12 mouse cellular contexts compared by ENCODE assay signal in genomic region chr7:29469602-29470344, GRCm38 (mm10). TPM values are rescaled to one million over a fixed set of nuclear protein-coding genes. Genes with fewer than 3 reads are reported as not detected.
A peak's percentile ranks its signal among the peaks of the same experiment; 100 is the strongest.
DNase-seq lines count a peak whose midpoint lies in the region; ATAC-seq and TF ChIP-seq lines count a peak whose summit lies in the region.
"Had no signal": no experiment of that assay in that cellular context is flagged by ENCODE, and none has a peak within 500 bp of the region (broad histone marks: within the 10 kb centered on the region; RNA-seq: fewer than 3 reads in every experiment).

No protein-coding gene starts in this region.

- TF ChIP-seq CTCF in intestine, postnatal 0 days (IDR thresholded peaks at IDR 0.05; ENCODE audit: low read depth) = no peak
- TF ChIP-seq CTCF in gastrocnemius, adult 2 months (IDR thresholded peaks at IDR 0.05) = no peak

- no peak overlapping the region for H3K4me2 ChIP-seq in limb, embryonic 15.5 days
- H3K4me2 ChIP-seq in embryonic facial prominence, embryonic 15.5 days (replicated peaks) = no peak overlapping the region
- 0 out of 2 replicates have a peak overlapping the region, but pooled peaks have one; percentile 13 for H3K4me2 ChIP-seq in intestine, postnatal 0 days (replicated peaks; ENCODE audit: low read depth)
- no peak overlapping the region for H3K4me2 ChIP-seq in myocyte (ENCODE audit: low read depth)

- peaks cover 46% of the 10 kb centered on the region for H3K4me1 ChIP-seq in limb, embryonic 15.5 days
- H3K4me1 ChIP-seq in limb, embryonic 10.5 days = peaks cover 10% of the 10 kb centered on the region; the same call in 1 of the 2 replicates
- peaks cover 63% of the 10 kb centered on the region for H3K4me1 ChIP-seq in embryonic facial prominence, embryonic 15.5 days
- H3K4me1 ChIP-seq in intestine, postnatal 0 days (replicated peaks; ENCODE audit: control insufficient read depth, insufficient read depth, low read length) = peaks cover 22% of the 10 kb centered on the region

- H3K27ac ChIP-seq in limb, embryonic 15.5 days = peak overlapping the region; percentile 17; the same call in 1 of the 2 replicates
- no peak overlapping the region for H3K27ac ChIP-seq in limb, embryonic 10.5 days
- H3K27ac ChIP-seq in embryonic facial prominence, embryonic 15.5 days (replicated peaks) = peak overlapping the region; percentile 70
- peak overlapping the region; percentile 86 for H3K27ac ChIP-seq in intestine, postnatal 0 days (ENCODE audit: low read depth, low read length)
- no peak overlapping the region for H3K27ac ChIP-seq in gastrocnemius, adult 2 months
- H3K27ac ChIP-seq: macrophage had no signal

- no peak for TF ChIP-seq POLR2A in myocyte (IDR thresholded peaks at IDR 0.05; ENCODE audit: insufficient read length, low read depth)

- no peak for ATAC-seq in limb, embryonic 15.5 days (ENCODE audit: insufficient number of reproducible peaks, low FRiP score, low TSS enrichment, low read depth)
- ATAC-seq in embryonic facial prominence, embryonic 15.5 days (ENCODE audit: insufficient number of reproducible peaks, low FRiP score, low TSS enrichment, low read depth) = no peak; the same call in 1 of the 2 replicates
- ATAC-seq in intestine, postnatal 0 days = peak; percentile 93

- H3K9me3 ChIP-seq in limb, embryonic 15.5 days = no peaks in the 10 kb centered on the region
- no peaks in the 10 kb centered on the region for H3K9me3 ChIP-seq in limb, embryonic 10.5 days (replicated peaks)
- no peaks in the 10 kb centered on the region for H3K9me3 ChIP-seq in embryonic facial prominence, embryonic 15.5 days (replicated peaks)
- H3K9me3 ChIP-seq in intestine, postnatal 0 days (ENCODE audit: control insufficient read depth) = no peaks in the 10 kb centered on the region

- no peak overlapping the region for H3ac ChIP-seq in myocyte (ENCODE audit: control insufficient read depth, insufficient read length)

- DNase-seq in limb, embryonic 10.5 days (ENCODE audit: low spot score) = no peak
- no peak for DNase-seq in spleen, postnatal 14 days (ENCODE audit: low spot score in 2 of 2)
- DNase-seq in gastrocnemius, adult 2 months = no peak
- DNase-seq: adrenal gland, postnatal 14 days; cerebellum, adult 9-10 months; right cerebral cortex, postnatal 25 days; thymus, postnatal 25 days had no signal

- H3K4me3 ChIP-seq in limb, embryonic 15.5 days = no peak overlapping the region
- H3K4me3 ChIP-seq in limb, embryonic 10.5 days = no peak overlapping the region
- H3K4me3 ChIP-seq in embryonic facial prominence, embryonic 15.5 days (replicated peaks) = no peak overlapping the region
- no peak overlapping the region for H3K4me3 ChIP-seq in intestine, postnatal 0 days (ENCODE audit: low read depth, low read length)
- no peak overlapping the region for H3K4me3 ChIP-seq in myocyte
- no peak overlapping the region for H3K4me3 ChIP-seq in gastrocnemius, adult 2 months

- no peaks in the 10 kb centered on the region for H3K36me3 ChIP-seq in limb, embryonic 15.5 days
- H3K36me3 ChIP-seq in limb, embryonic 10.5 days = no peaks in the 10 kb centered on the region
- H3K36me3 ChIP-seq in embryonic facial prominence, embryonic 15.5 days = no peaks in the 10 kb centered on the region
- no peaks in the 10 kb centered on the region for H3K36me3 ChIP-seq in intestine, postnatal 0 days (ENCODE audit: control insufficient read depth, insufficient read depth)
- H3K36me3 ChIP-seq in myocyte (ENCODE audit: control insufficient read depth, insufficient read depth) = no peaks in the 10 kb centered on the region

- H3K27me3 ChIP-seq in limb, embryonic 15.5 days = no peaks in the 10 kb centered on the region
- H3K27me3 ChIP-seq in limb, embryonic 10.5 days (ENCODE audit: low read depth, poor library complexity, severe bottlenecking) = no peaks in the 10 kb centered on the region
- H3K27me3 ChIP-seq in embryonic facial prominence, embryonic 15.5 days = no peaks in the 10 kb centered on the region
- H3K27me3 ChIP-seq in intestine, postnatal 0 days (replicated peaks; ENCODE audit: control insufficient read depth, insufficient read depth, low read length) = no peaks in the 10 kb centered on the region
- H3K27me3 ChIP-seq in myocyte (ENCODE audit: control insufficient read depth, insufficient read depth, insufficient read length) = no peaks in the 10 kb centered on the region

- 63% methylated on average over 7 of the region's 7 CpGs for WGBS in limb, embryonic 15.5 days
- 75% methylated on average over 7 of the region's 7 CpGs for WGBS in limb, embryonic 10.5 days
- WGBS in embryonic facial prominence, embryonic 15.5 days = 58% methylated on average over 7 of the region's 7 CpGs
- WGBS in intestine, postnatal 0 days = 34% methylated on average over 7 of the region's 7 CpGs

- intact Hi-C loops in gastrocnemius, adult 2 months (cut with DNase I) = no loop called here

- no peak overlapping the region for H3K9ac ChIP-seq in limb, embryonic 15.5 days
- no peak overlapping the region for H3K9ac ChIP-seq in embryonic facial prominence, embryonic 15.5 days
- no peak overlapping the region for H3K9ac ChIP-seq in intestine, postnatal 0 days (ENCODE audit: low read depth, low read length)

- peaks cover 67% of the 10 kb centered on the region for H3K79me2 ChIP-seq in myocyte (ENCODE audit: control insufficient read depth, insufficient read depth)

TF ChIP-seq in myocyte, 11 proteins besides CTCF, POLR2A, EP300 and RAD21:
- no peak for TF ChIP-seq MYOG (IDR thresholded peaks at IDR 0.05; ENCODE audit: control insufficient read depth in 1 of 3, insufficient read depth in 1 of 3, insufficient read length in 2 of 3, low read depth in 2 of 3)
- TF ChIP-seq SRF (IDR thresholded peaks at IDR 0.05; ENCODE audit: control insufficient read depth, insufficient read length, low read depth) = no peak
- TF ChIP-seq USF1 (IDR thresholded peaks at IDR 0.05; ENCODE audit: low read depth) = peak; percentile 49

RNA-seq across cellular contexts. Expression of gene Sipa1l3, which starts 48.7 kb away (rescaled TPM):
- polyA plus RNA-seq in limb, embryonic 15.5 days (2015; fragmentation: Nextera tagmentation; extraction: Ambion mirVana) = 19.1 and 20.5 TPM in 2 replicates
- polyA plus RNA-seq in limb, embryonic 10.5 days (2016; fragmentation: Nextera tagmentation; extraction: Ambion mirVana) = 12.6 and 13.4 TPM in 2 replicates
- 21.6 and 22.4 TPM in 2 replicates for polyA plus RNA-seq in embryonic facial prominence, embryonic 15.5 days (2015; fragmentation: Nextera tagmentation; extraction: Ambion mirVana)
- 22.0 and 25.6 TPM in 2 replicates for polyA plus RNA-seq in intestine, postnatal 0 days (2015; fragmentation: Nextera tagmentation; extraction: Ambion mirVana)
- polyA plus RNA-seq in myocyte (2012; fragmentation: generic; extraction: Trizol) = 19.0 TPM
- 1 to 10 TPM; 7.0 to 9.2 TPM for total RNA-seq in gastrocnemius, adult 2 months (2021)

Comparison
In these comparisons a context has a peak if more than half of its experiments do, and no peak if none do; other contexts are left out.
1. H3K27ac ChIP-seq: peak in limb, embryonic 15.5 days (single experiment), embryonic facial prominence, embryonic 15.5 days (single experiment) and intestine, postnatal 0 days (single experiment); none in limb, embryonic 10.5 days (single experiment) and gastrocnemius, adult 2 months (single experiment).